Mouse (Mus musculus) megakaryocyte, embryonic 14.5 days (primary cell): ENCODE data around the gene Gzmm. TPM values are rescaled to one million over a fixed set of nuclear protein-coding genes. Genes with fewer than 3 reads are reported as not detected.

Source experiments
- H3K27me3 ChIP-seq: replicated peaks from 2 replicates; pipeline ENCODE3; 2012; ENCODE audit warnings: inconsistent platforms
- H3K36me3 ChIP-seq: replicated peaks from 2 replicates; pipeline ENCODE3; 2012; ENCODE audit warnings: low read length, inconsistent platforms, mixed read lengths
- H3K4me1 ChIP-seq: 2 replicates; pipeline ENCODE4 v1.6.1; 2012; ENCODE audit warnings: inconsistent platforms
- H3K4me3 ChIP-seq: replicated peaks from 2 replicates; pipeline ENCODE3; 2012; ENCODE audit warnings: moderate library complexity, mild to moderate bottlenecking, inconsistent platforms
- H3K9me3 ChIP-seq: 2 replicates; pipeline ENCODE4 v1.6.1; 2012; ENCODE audit warnings: inconsistent platforms
- FLI1 ChIP-seq: IDR thresholded peaks from 2 replicates; pipeline ENCODE4 v1.6.1; 2012; ENCODE audit warnings: low read length, inconsistent platforms, mixed read lengths
- GATA1 ChIP-seq: IDR thresholded peaks from 3 replicates; pipeline ENCODE4 v1.6.1; 2012; ENCODE audit warnings: mixed read lengths, low read length, inconsistent platforms, borderline replicate concordance
- polyA plus RNA-seq: library from polyadenylated mRNA; stranded (reverse); fragments of >175 nt; gene quantifications from 2 replicates; pipeline ENCODE4 v1.2.3, GENCODE M21; 2012; ENCODE audit warnings: low replicate concordance; ENCODE audit not compliant: insufficient read depth

Gzmm gene
- polyA plus RNA-seq, 1 experiment, result 2.2 TPM

GRCm38 (mm10) chr10:79726090-79726489 lies 37.3 kb downstream of the Gzmm start:
- TF ChIP-seq GATA1 (no peak), FLI1 (no peak)
- Histone ChIP-seq H3K36me3 (no peaks in the 10 kb centered on the region), H3K9me3 (peaks cover 8% of the 10 kb centered on the region), H3K4me3 (peak overlapping the region; percentile 31), H3K4me1 (peaks cover 14% of the 10 kb centered on the region; the same call in 1 of the 2 replicates), H3K27me3 (peaks cover 67% of the 10 kb centered on the region)

GRCm38 (mm10) chr10:79728323-79729249 lies 39.8 kb downstream of the Gzmm start:
- peaks cover 14% of the 10 kb centered on the region; the same call in 1 of the 2 replicates for H3K4me1 ChIP-seq
- H3K27me3 ChIP-seq, result peaks cover 46% of the 10 kb centered on the region
- peaks cover 22% of the 10 kb centered on the region for H3K9me3 ChIP-seq
- TF ChIP-seq GATA1, result no peak
- no peak for TF ChIP-seq FLI1
- H3K36me3 ChIP-seq, result peaks cover 7% of the 10 kb centered on the region
- no peak overlapping the region for H3K4me3 ChIP-seq

GRCm38 (mm10) chr10:79729357-79729965 lies 40.6 kb downstream of the Gzmm start:
- Histone ChIP-seq H3K4me3 (no peak overlapping the region), H3K36me3 (peaks cover 15% of the 10 kb centered on the region)

GRCm38 (mm10) chr10:79732500-79732899 lies 43.7 kb downstream of the Gzmm start:
- H3K9me3 ChIP-seq, result peaks cover 33% of the 10 kb centered on the region
- H3K4me1 ChIP-seq, result peaks cover 11% of the 10 kb centered on the region; the same call in 1 of the 2 replicates
- H3K27me3 ChIP-seq, result peaks cover 28% of the 10 kb centered on the region
- TF ChIP-seq GATA1, result no peak
- no peak for TF ChIP-seq FLI1
- H3K36me3 ChIP-seq, result peaks cover 46% of the 10 kb centered on the region
- no peak overlapping the region for H3K4me3 ChIP-seq

More at GRCm38 (mm10) chr10:79729357-79729965, 40.6 kb downstream of the Gzmm start:
- Histone ChIP-seq H3K9me3 (peaks cover 22% of the 10 kb centered on the region), H3K4me1 (peaks cover 14% of the 10 kb centered on the region; the same call in 1 of the 2 replicates), H3K27me3 (peaks cover 40% of the 10 kb centered on the region)
- TF ChIP-seq GATA1 (no peak), FLI1 (no peak)

GRCm38 (mm10) chr10:79733847-79734246 lies 45.0 kb downstream of the Gzmm start:
- H3K4me1 ChIP-seq, result peaks cover 7% of the 10 kb centered on the region
- TF ChIP-seq GATA1 (no peak), FLI1 (no peak)
- peaks cover 27% of the 10 kb centered on the region for H3K9me3 ChIP-seq
- peaks cover 59% of the 10 kb centered on the region for H3K36me3 ChIP-seq
- peak overlapping the region; percentile 14 for H3K4me3 ChIP-seq
- peaks cover 16% of the 10 kb centered on the region for H3K27me3 ChIP-seq

GRCm38 (mm10) chr10:79735361-79735760 lies 46.5 kb downstream of the Gzmm start:
- H3K36me3 ChIP-seq, result peaks cover 74% of the 10 kb centered on the region
- no peak overlapping the region for H3K4me3 ChIP-seq
- peaks cover 6% of the 10 kb centered on the region for H3K27me3 ChIP-seq
- TF ChIP-seq FLI1 (no peak), GATA1 (no peak)
- peaks cover 27% of the 10 kb centered on the region for H3K9me3 ChIP-seq
- H3K4me1 ChIP-seq, result peaks cover 9% of the 10 kb centered on the region

GRCm38 (mm10) chr10:79736706-79737105 lies 47.9 kb downstream of the Gzmm start:
- Histone ChIP-seq H3K36me3 (peaks cover 88% of the 10 kb centered on the region), H3K27me3 (peaks cover under 1% of the 10 kb centered on the region), H3K4me3 (no peak overlapping the region), H3K4me1 (peaks cover 9% of the 10 kb centered on the region), H3K9me3 (peaks cover 24% of the 10 kb centered on the region)
- no peak for TF ChIP-seq FLI1

GRCm38 (mm10) chr10:79738259-79738658 lies 49.4 kb downstream of the Gzmm start:
- Histone ChIP-seq H3K36me3 (peaks cover 96% of the 10 kb centered on the region), H3K4me3 (no peak overlapping the region), H3K27me3 (no peaks in the 10 kb centered on the region), H3K4me1 (peaks cover 9% of the 10 kb centered on the region), H3K9me3 (peaks cover 13% of the 10 kb centered on the region)
- TF ChIP-seq FLI1 (no peak), GATA1 (no peak)

- Histone ChIP-seq H3K27me3 (no peaks in the 10 kb centered on the region), H3K9me3 (peaks cover 13% of the 10 kb centered on the region), H3K36me3 (peaks cover 98% of the 10 kb centered on the region), H3K4me3 (no peak overlapping the region), H3K4me1 (peaks cover 12% of the 10 kb centered on the region)
- TF ChIP-seq GATA1, result no peak
- no peak for TF ChIP-seq FLI1
These were observed 50.4 kb downstream of the Gzmm start for GRCm38 (mm10) chr10:79739234-79739633.

GRCm38 (mm10) chr10:79740863-79741262 lies 52.0 kb downstream of the Gzmm start:
- Histone ChIP-seq H3K27me3 (no peaks in the 10 kb centered on the region), H3K4me3 (no peak overlapping the region), H3K36me3 (peaks cover 86% of the 10 kb centered on the region), H3K9me3 (peaks cover 5% of the 10 kb centered on the region), H3K4me1 (peaks cover 24% of the 10 kb centered on the region)
- TF ChIP-seq GATA1 (no peak), FLI1 (no peak)
